Mouse (Mus musculus): ENCODE results near the gene Ypel3. TPM values are rescaled to one million over a fixed set of nuclear protein-coding genes. Genes with fewer than 3 reads are reported as not detected.

The Ypel3 gene
- polyA plus RNA-seq, 1 experiment from 2014 or later: 84.9 TPM

GRCm38 (mm10) chr7:126746798-126747197, 30.0 kb upstream of the Ypel3 start:
- Histone ChIP-seq H3K27me3 (ENCODE audit: control insufficient read depth, insufficient read depth, low read length) (no peaks in the 10 kb centered on the region), H3K4me2 (no peak overlapping the region), H3K36me3 (ENCODE audit: control insufficient read depth, insufficient read depth, low read length) (no peaks in the 10 kb centered on the region), H3K4me3 (ENCODE audit: low read depth, low read length) (no peak overlapping the region), H3K27ac (ENCODE audit: low read depth, low read length) (no peak overlapping the region), H3K9ac (ENCODE audit: low read depth, low read length) (no peak overlapping the region), H3K4me1 (ENCODE audit: control insufficient read depth, insufficient read depth, low read length) (no peaks in the 10 kb centered on the region), H3K9me3 (replicated peaks; ENCODE audit: control insufficient read depth, low read length) (no peaks in the 10 kb centered on the region)
- ATAC-seq (replicated peaks; ENCODE audit: insufficient number of reproducible peaks, low FRiP score, low TSS enrichment): no peak
- 26% methylated on average over 6 of the region's 6 CpGs for WGBS (ENCODE audit: insufficient replicate concordance)

- Histone ChIP-seq H3K9me3 (replicated peaks; ENCODE audit: control insufficient read depth, low read length) (no peaks in the 10 kb centered on the region), H3K27ac (ENCODE audit: low read depth, low read length) (no peak overlapping the region), H3K9ac (ENCODE audit: low read depth, low read length) (no peak overlapping the region), H3K4me3 (ENCODE audit: low read depth, low read length) (no peak overlapping the region), H3K36me3 (ENCODE audit: control insufficient read depth, insufficient read depth, low read length) (no peaks in the 10 kb centered on the region), H3K4me1 (ENCODE audit: control insufficient read depth, insufficient read depth, low read length) (no peaks in the 10 kb centered on the region), H3K4me2 (no peak overlapping the region), H3K27me3 (ENCODE audit: control insufficient read depth, insufficient read depth, low read length) (no peaks in the 10 kb centered on the region)
- 65% methylated on average over 7 of the region's 7 CpGs for WGBS (ENCODE audit: insufficient replicate concordance)
- ATAC-seq (replicated peaks; ENCODE audit: insufficient number of reproducible peaks, low FRiP score, low TSS enrichment): no peak
Measured at GRCm38 (mm10) chr7:126748824-126749223, 27.9 kb upstream of the Ypel3 start.

GRCm38 (mm10) chr7:126749582-126750343, 27.0 kb upstream of the Ypel3 start:
- H3K4me2 ChIP-seq: no peak overlapping the region
- H3K4me3 ChIP-seq (ENCODE audit: low read depth, low read length): no peak overlapping the region
- H3K4me1 ChIP-seq (ENCODE audit: control insufficient read depth, insufficient read depth, low read length): no peaks in the 10 kb centered on the region; the same call in 1 of the 2 replicates
- H3K9me3 ChIP-seq (replicated peaks; ENCODE audit: control insufficient read depth, low read length): no peaks in the 10 kb centered on the region
- WGBS (ENCODE audit: insufficient replicate concordance): 91% methylated on average over 17 of the region's 17 CpGs
- no peak overlapping the region for H3K27ac ChIP-seq (ENCODE audit: low read depth, low read length)
- no peaks in the 10 kb centered on the region for H3K36me3 ChIP-seq (ENCODE audit: control insufficient read depth, insufficient read depth, low read length)
- no peak for ATAC-seq (replicated peaks; ENCODE audit: insufficient number of reproducible peaks, low FRiP score, low TSS enrichment)
- no peak overlapping the region for H3K9ac ChIP-seq (ENCODE audit: low read depth, low read length)
- H3K27me3 ChIP-seq (ENCODE audit: control insufficient read depth, insufficient read depth, low read length): no peaks in the 10 kb centered on the region

GRCm38 (mm10) chr7:126754866-126755265, 21.9 kb upstream of the Ypel3 start:
- Histone ChIP-seq H3K4me1 (ENCODE audit: control insufficient read depth, insufficient read depth, low read length) (peaks cover 4% of the 10 kb centered on the region; the same call in 1 of the 2 replicates), H3K9ac (ENCODE audit: low read depth, low read length) (peak overlapping the region; percentile 65; the same call in 1 of the 2 replicates), H3K4me3 (ENCODE audit: low read depth, low read length) (peak overlapping the region; percentile 6; the same call in 1 of the 2 replicates), H3K27me3 (ENCODE audit: control insufficient read depth, insufficient read depth, low read length) (no peaks in the 10 kb centered on the region), H3K4me2 (peak overlapping the region; percentile 38), H3K9me3 (replicated peaks; ENCODE audit: control insufficient read depth, low read length) (no peaks in the 10 kb centered on the region), H3K36me3 (ENCODE audit: control insufficient read depth, insufficient read depth, low read length) (no peaks in the 10 kb centered on the region), H3K27ac (ENCODE audit: low read depth, low read length) (no peak overlapping the region)
- WGBS (ENCODE audit: insufficient replicate concordance): 2% methylated on average over 9 of the region's 9 CpGs
- 0 out of 2 replicates have a peak, but pooled peaks have one; percentile 41 for ATAC-seq (replicated peaks; ENCODE audit: insufficient number of reproducible peaks, low FRiP score, low TSS enrichment)

GRCm38 (mm10) chr7:126758539-126758938, 18.2 kb upstream of the Ypel3 start:
- H3K9me3 ChIP-seq (replicated peaks; ENCODE audit: control insufficient read depth, low read length): no peaks in the 10 kb centered on the region
- no peak overlapping the region for H3K9ac ChIP-seq (ENCODE audit: low read depth, low read length)
- 65% methylated on average over 7 of the region's 7 CpGs for WGBS (ENCODE audit: insufficient replicate concordance)
- H3K27me3 ChIP-seq (ENCODE audit: control insufficient read depth, insufficient read depth, low read length): no peaks in the 10 kb centered on the region
- no peak for ATAC-seq (replicated peaks; ENCODE audit: insufficient number of reproducible peaks, low FRiP score, low TSS enrichment)
- peaks cover 28% of the 10 kb centered on the region for H3K4me1 ChIP-seq (ENCODE audit: control insufficient read depth, insufficient read depth, low read length)
- H3K4me2 ChIP-seq: no peak overlapping the region
- H3K4me3 ChIP-seq (ENCODE audit: low read depth, low read length): no peak overlapping the region
- peaks cover 3% of the 10 kb centered on the region; the same call in 1 of the 2 replicates for H3K36me3 ChIP-seq (ENCODE audit: control insufficient read depth, insufficient read depth, low read length)
- H3K27ac ChIP-seq (ENCODE audit: low read depth, low read length): no peak overlapping the region

- peak within 1 kb of the TSS; percentile 94 for H3K9ac ChIP-seq (ENCODE audit: low read depth, low read length)
- peaks cover 28% of the 10 kb centered on the region for H3K4me1 ChIP-seq (ENCODE audit: control insufficient read depth, insufficient read depth, low read length)
- no peaks in the 10 kb centered on the region for H3K9me3 ChIP-seq (replicated peaks; ENCODE audit: control insufficient read depth, low read length)
- ATAC-seq (replicated peaks; ENCODE audit: insufficient number of reproducible peaks, low FRiP score, low TSS enrichment): peak; percentile 49
- H3K4me3 ChIP-seq (ENCODE audit: low read depth, low read length): peak within 1 kb of the TSS; percentile 83
- H3K27me3 ChIP-seq (ENCODE audit: control insufficient read depth, insufficient read depth, low read length): no peaks in the 10 kb centered on the region
- WGBS (ENCODE audit: insufficient replicate concordance): 2% methylated on average over 25 of the region's 38 CpGs
- H3K36me3 ChIP-seq (ENCODE audit: control insufficient read depth, insufficient read depth, low read length): peaks cover 3% of the 10 kb centered on the region
- H3K27ac ChIP-seq (ENCODE audit: low read depth, low read length): peak within 1 kb of the TSS; percentile 95
- H3K4me2 ChIP-seq: peak within 1 kb of the TSS; percentile 96
Measured at GRCm38 (mm10) chr7:126759050-126759671, 17.6 kb upstream of the Ypel3 start, which contains the start of gene Mapk3. TSS of gene Mapk3 (plus strand) at chr7:126759601.

GRCm38 (mm10) chr7:126759672-126760390, 16.9 kb upstream of the Ypel3 start:
- under 1% methylated on average over 22 of the region's 24 CpGs for WGBS (ENCODE audit: insufficient replicate concordance)
- Histone ChIP-seq H3K9ac (ENCODE audit: low read depth, low read length) (peak overlapping the region; percentile 94), H3K27ac (ENCODE audit: low read depth, low read length) (peak overlapping the region; percentile 95), H3K4me3 (ENCODE audit: low read depth, low read length) (peak overlapping the region; percentile 83), H3K27me3 (ENCODE audit: control insufficient read depth, insufficient read depth, low read length) (no peaks in the 10 kb centered on the region), H3K4me1 (ENCODE audit: control insufficient read depth, insufficient read depth, low read length) (peaks cover 28% of the 10 kb centered on the region), H3K36me3 (ENCODE audit: control insufficient read depth, insufficient read depth, low read length) (peaks cover 6% of the 10 kb centered on the region), H3K9me3 (replicated peaks; ENCODE audit: control insufficient read depth, low read length) (no peaks in the 10 kb centered on the region), H3K4me2 (peak overlapping the region; percentile 96)
- peak; percentile 10 for ATAC-seq (replicated peaks; ENCODE audit: insufficient number of reproducible peaks, low FRiP score, low TSS enrichment)

GRCm38 (mm10) chr7:126760391-126760802, 16.4 kb upstream of the Ypel3 start:
- H3K9me3 ChIP-seq (replicated peaks; ENCODE audit: control insufficient read depth, low read length): no peaks in the 10 kb centered on the region
- peak overlapping the region; percentile 95 for H3K27ac ChIP-seq (ENCODE audit: low read depth, low read length)
- peaks cover 25% of the 10 kb centered on the region for H3K4me1 ChIP-seq (ENCODE audit: control insufficient read depth, insufficient read depth, low read length)
- ATAC-seq (replicated peaks; ENCODE audit: insufficient number of reproducible peaks, low FRiP score, low TSS enrichment): peak; percentile 40
- no peaks in the 10 kb centered on the region for H3K27me3 ChIP-seq (ENCODE audit: control insufficient read depth, insufficient read depth, low read length)
- H3K4me3 ChIP-seq (ENCODE audit: low read depth, low read length): peak overlapping the region; percentile 83
- peak overlapping the region; percentile 96 for H3K4me2 ChIP-seq
- 24% methylated on average over 3 of the region's 3 CpGs for WGBS (ENCODE audit: insufficient replicate concordance)
- peak overlapping the region; percentile 94 for H3K9ac ChIP-seq (ENCODE audit: low read depth, low read length)
- H3K36me3 ChIP-seq (ENCODE audit: control insufficient read depth, insufficient read depth, low read length): peaks cover 11% of the 10 kb centered on the region

All from heart, embryonic 11.5 days (tissue).